ENCODE assay signal across 8 mouse cellular contexts in the genomic region with DNA sequence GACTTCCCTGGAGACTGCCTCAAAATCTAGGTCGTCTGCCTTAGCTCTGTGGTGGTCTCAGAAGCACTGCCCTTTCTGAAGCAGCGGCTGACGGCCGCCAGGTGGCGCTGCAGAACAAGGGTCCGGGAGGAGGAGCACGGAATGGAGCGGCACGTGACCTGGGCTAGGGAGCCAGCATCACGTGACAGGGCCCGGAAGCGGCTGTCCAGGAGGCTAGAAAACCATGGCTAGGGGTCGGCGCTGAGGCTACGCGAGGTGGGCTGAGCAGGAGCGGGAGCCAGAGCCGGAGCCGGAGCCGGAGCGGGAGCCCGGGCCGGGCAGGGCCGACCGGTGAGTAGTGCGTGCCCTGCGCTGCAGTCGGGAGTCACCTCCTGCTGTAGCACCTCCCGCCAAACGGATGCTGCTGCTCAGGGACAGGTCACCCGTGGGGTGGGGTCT. TPM values are rescaled to one million over a fixed set of nuclear protein-coding genes. Genes with fewer than 3 reads are reported as not detected.
DNase-seq lines count a peak whose midpoint lies in the region; ATAC-seq and TF ChIP-seq lines count a peak whose summit lies in the region.

A gene (plus strand): TSS at position 192 of the 438 bp plus-strand sequence.

- peak; percentile 94 for ATAC-seq in hindbrain, postnatal 0 days
- ATAC-seq in megakaryocyte, adult 5-6 weeks (ENCODE audit: poor library complexity, severe bottlenecking), result peak; percentile 80

- peak; percentile 99 for TF ChIP-seq CTCF in hindbrain, postnatal 0 days (IDR thresholded peaks at IDR 0.05; ENCODE audit: low read depth)
- TF ChIP-seq CTCF in left cerebral cortex, adult 2 months (IDR thresholded peaks at IDR 0.05), result peak; percentile 99

- H3K4me2 ChIP-seq in hindbrain, postnatal 0 days (ENCODE audit: low read depth, low read length), result peak within 1 kb of the TSS; percentile 99

- H3K9me3 ChIP-seq in hindbrain, postnatal 0 days (ENCODE audit: low read length), result no peaks in the 10 kb centered on the region

- intact Hi-C loops in left cerebral cortex, adult 2 months (cut with DNase I), result loop anchor here (1.0 to 5.0 kb wide), 3 partner anchors 33 to 243 kb away; no protein-coding TSS in a partner anchor

- WGBS in hindbrain, postnatal 0 days, result under 1% methylated on average over 31 of the region's 31 CpGs

- H3K36me3 ChIP-seq in hindbrain, postnatal 0 days (ENCODE audit: insufficient read depth, low read length), result no peaks in the 10 kb centered on the region

- peaks cover 17% of the 10 kb centered on the region for H3K4me1 ChIP-seq in hindbrain, postnatal 0 days (ENCODE audit: insufficient read depth, low read length)

- H3K9ac ChIP-seq in hindbrain, postnatal 0 days (replicated peaks; ENCODE audit: low read length), result peak within 1 kb of the TSS; percentile 73

- H3K27me3 ChIP-seq in hindbrain, postnatal 0 days (ENCODE audit: insufficient read depth, low read length), result no peaks in the 10 kb centered on the region

- H3K4me3 ChIP-seq in hindbrain, postnatal 0 days (ENCODE audit: low read length), result peak within 1 kb of the TSS; percentile 79
- H3K4me3 ChIP-seq in left cerebral cortex, adult 2 months, result peak within 1 kb of the TSS; percentile 96

- peak; percentile 93 for DNase-seq in T-cell, adult 2 months (ENCODE audit: low spot score)
- DNase-seq in cerebellum, postnatal 36 days, result peak; percentile 94 to 97
- peak; percentile 97 for DNase-seq in gastrocnemius, adult 18-20 months (ENCODE audit: low spot score)
- peak; percentile 97 for DNase-seq in hindbrain, postnatal 0 days (ENCODE audit: low spot score)
- peak; percentile 95 to 97 for DNase-seq in left cerebral cortex, adult 2 months (ENCODE audit: extremely low spot score in 1 of 2, low spot score in 2 of 2)
- DNase-seq in right cerebral cortex, adult 2 months (ENCODE audit: low spot score in 2 of 2), result peak; percentile 92 to 98
- peak; percentile 97 for DNase-seq in urinary bladder, postnatal 14 days (ENCODE audit: low spot score)

- peak within 1 kb of the TSS; percentile 75; the same call in 1 of the 2 replicates for H3K27ac ChIP-seq in hindbrain, postnatal 0 days
- H3K27ac ChIP-seq in left cerebral cortex, adult 2 months, result peak within 1 kb of the TSS; percentile 92

RNA-seq across cellular contexts. Expression of the gene that starts here (rescaled TPM):
- 1 to 10 TPM; 5.3 to 6.4 TPM for total RNA-seq in gastrocnemius, adult 18-20 months (2021)
- 35.0 and 37.3 TPM in 2 replicates for total RNA-seq in hindbrain, postnatal 0 days (2014; rRNA removed)
- polyA plus RNA-seq in hindbrain, postnatal 0 days (2015; fragmentation: Nextera tagmentation; extraction: Ambion mirVana), result 3.8 TPM in 2 replicates
- 10 to 100 TPM; 74.0 to 79.1 TPM for total RNA-seq in left cerebral cortex, adult 2 months (2021)
- total RNA-seq in megakaryocyte, adult 5-6 weeks (2015), result 22.2 and 24.7 TPM in 2 replicates
- 13.4 and 15.4 TPM in 2 replicates for total RNA-seq in megakaryocyte, adult 5-6 weeks (2017)

Comparison
In these comparisons a context has a peak if more than half of its experiments do, and no peak if none do; other contexts are left out.
1. Peak in every context shown above with its lines: DNase-seq, ATAC-seq, H3K4me3 ChIP-seq and H3K27ac ChIP-seq.